8 mouse cellular contexts compared by ENCODE assay signal in genomic region chr8:122376365-122377231, GRCm38 (mm10). TPM values are rescaled to one million over a fixed set of nuclear protein-coding genes. Genes with fewer than 3 reads are reported as not detected.
A peak's percentile ranks its signal among the peaks of the same experiment; 100 is the strongest.
DNase-seq lines count a peak whose midpoint lies in the region; ATAC-seq lines count a peak whose summit lies in the region.

Zc3h18 (plus strand) TSS chr8:122376609.

- H3K4me3 ChIP-seq in lung, embryonic 16.5 days (ENCODE audit: low read length) = peak within 1 kb of the TSS; percentile 92

- H3K4me1 ChIP-seq in lung, embryonic 16.5 days (replicated peaks; ENCODE audit: control insufficient read depth, insufficient read depth, low read length) = peaks cover 15% of the 10 kb centered on the region

- ATAC-seq in hematopoietic stem cell, adult 5-6 weeks (replicated peaks in 1 of 2; ENCODE audit: insufficient read depth in 1 of 2, low FRiP score in 2 of 2, low TSS enrichment in 1 of 2, low read depth in 1 of 2, poor library complexity in 2 of 2, severe bottlenecking in 2 of 2) = peak; percentile 93 to 95
- peak; percentile 97 for ATAC-seq in lung, embryonic 16.5 days (ENCODE audit: low read depth)

- under 1% methylated on average over 88 of the region's 107 CpGs for WGBS in lung, embryonic 16.5 days

- peak within 1 kb of the TSS; percentile 93 for H3K9ac ChIP-seq in lung, embryonic 16.5 days (ENCODE audit: low read length)

- H3K27me3 ChIP-seq in lung, embryonic 16.5 days (ENCODE audit: control insufficient read depth, insufficient read depth, low read depth, low read length) = no peaks in the 10 kb centered on the region

- peak within 1 kb of the TSS; percentile 93 for H3K27ac ChIP-seq in lung, embryonic 16.5 days (ENCODE audit: low read length)

- H3K9me3 ChIP-seq in lung, embryonic 16.5 days (ENCODE audit: control insufficient read depth, low read length) = no peaks in the 10 kb centered on the region

- DNase-seq in MEL-GATA-1-ER (ENCODE audit: extremely low read depth, low read depth) = peak; percentile 85
- DNase-seq in cerebellum, adult 8-10 months = peak; percentile 99
- DNase-seq in forelimb bud, embryonic 11.5 days (ENCODE audit: low read depth, low spot score) = peak; percentile 99
- peak; percentile 94 for DNase-seq in layer of hippocampus, adult 9-10 months (ENCODE audit: low spot score)
- DNase-seq in ovary, postnatal 10 days (ENCODE audit: low spot score) = peak; percentile 98
- peak; percentile 98 to 100 for DNase-seq in thymus, postnatal 10 days (ENCODE audit: low spot score in 2 of 2)

- peaks cover 4% of the 10 kb centered on the region; the same call in 1 of the 2 replicates for H3K36me3 ChIP-seq in lung, embryonic 16.5 days (ENCODE audit: control insufficient read depth, insufficient read depth, low read length)

- peak within 1 kb of the TSS; percentile 85 for H3K4me2 ChIP-seq in lung, embryonic 16.5 days (ENCODE audit: low read depth, low read length)

RNA-seq across cellular contexts. Expression of gene Zc3h18, which starts in this region (rescaled TPM):
- total RNA-seq in hematopoietic stem cell, adult 5-6 weeks (2017) = 71.2 and 73.6 TPM in 2 replicates
- 37.3 and 41.3 TPM in 2 replicates for polyA plus RNA-seq in lung, embryonic 16.5 days (2015; fragmentation: Nextera tagmentation; extraction: Ambion mirVana)

Comparison
In these comparisons a context has a peak if more than half of its experiments do, and no peak if none do; other contexts are left out.
1. Peak in every context shown above with its lines: DNase-seq, ATAC-seq, H3K4me3 ChIP-seq and H3K27ac ChIP-seq.